Mouse (Mus musculus) myocyte (in vitro differentiated cells): ENCODE data around the gene Gm45799. TPM values are rescaled to one million over a fixed set of nuclear protein-coding genes. Genes with fewer than 3 reads are reported as not detected.
A peak's percentile ranks its signal among the peaks of the same experiment; 100 is the strongest.

Experiments
- H3K27me3 ChIP-seq: one replicate; pipeline ENCODE4 v1.6.1; 2011; ENCODE audit not compliant: control insufficient read depth, insufficient read depth, insufficient read length
- H3K36me3 ChIP-seq: one replicate; pipeline ENCODE4 v1.6.1; 2011; ENCODE audit not compliant: control insufficient read depth, insufficient read depth
- H3K4me2 ChIP-seq: one replicate; pipeline ENCODE4 v1.6.1; 2011; ENCODE audit warnings: low read depth, control low read depth
- H3K4me3 ChIP-seq: one replicate; pipeline ENCODE4 v1.5.1; 2011; ENCODE audit warnings: mild to moderate bottlenecking, control low read depth, moderate library complexity
- H3K79me2 ChIP-seq: one replicate; pipeline ENCODE4 v1.6.1; 2011; ENCODE audit not compliant: control insufficient read depth, insufficient read depth
- H3ac ChIP-seq: one replicate; pipeline ENCODE4 v1.6.1; 2011; ENCODE audit not compliant: control insufficient read depth, insufficient read length
- CEBPB ChIP-seq: IDR thresholded peaks from 2 replicates; pipeline ENCODE4 v1.6.1; 2011; ENCODE audit warnings: mild to moderate bottlenecking, moderate library complexity; ENCODE audit not compliant: poor library complexity, insufficient read depth, severe bottlenecking
- E2F4 ChIP-seq: IDR thresholded peaks from one replicate; pipeline ENCODE4 v1.6.1; 2011; ENCODE audit warnings: mild to moderate bottlenecking, control low read depth, moderate library complexity; ENCODE audit not compliant: insufficient read depth
- MAX ChIP-seq: IDR thresholded peaks from one replicate; pipeline ENCODE4 v1.6.1; 2011; ENCODE audit warnings: low read depth, mild to moderate bottlenecking, control low read depth
- MYOD1 ChIP-seq, 3 experiments: IDR thresholded peaks; one replicate each; pipeline ENCODE4 v1.6.1; 2011; ENCODE audit warnings: control low read depth in 2 of 3, low read depth in 2 of 3, mild to moderate bottlenecking in 2 of 3, moderate library complexity in 1 of 3; ENCODE audit not compliant: insufficient read length in 2 of 3, control insufficient read depth in 1 of 3
- MYOG ChIP-seq, 3 experiments: IDR thresholded peaks; one replicate each; pipeline ENCODE4 v1.6.1; 2011; ENCODE audit warnings: control low read depth in 2 of 3, low read depth in 2 of 3, mild to moderate bottlenecking in 2 of 3; ENCODE audit not compliant: insufficient read length in 2 of 3, control insufficient read depth in 1 of 3, insufficient read depth in 1 of 3
- POLR2A ChIP-seq: IDR thresholded peaks from one replicate; pipeline ENCODE4 v1.6.1; 2011; ENCODE audit warnings: low read depth, mild to moderate bottlenecking, control low read depth, moderate library complexity; ENCODE audit not compliant: insufficient read length
- POLR2AphosphoS2 ChIP-seq: IDR thresholded peaks from one replicate; pipeline ENCODE4 v1.6.1; 2011; ENCODE audit warnings: low read depth, control low read depth; ENCODE audit not compliant: insufficient read length
- REST ChIP-seq: IDR thresholded peaks from one replicate; pipeline ENCODE4 v1.6.1; 2011; ENCODE audit warnings: mild to moderate bottlenecking, control low read depth, moderate library complexity; ENCODE audit not compliant: insufficient read depth, insufficient read length
- SRF ChIP-seq: IDR thresholded peaks from one replicate; pipeline ENCODE4 v1.6.1; 2011; ENCODE audit warnings: low read depth; ENCODE audit not compliant: control insufficient read depth, insufficient read length
- TCF12 ChIP-seq: IDR thresholded peaks from one replicate; pipeline ENCODE4 v1.6.1; 2011; ENCODE audit warnings: mild to moderate bottlenecking, control low read depth; ENCODE audit not compliant: poor library complexity, insufficient read depth, severe bottlenecking
- TCF3 ChIP-seq: IDR thresholded peaks from one replicate; pipeline ENCODE4 v1.6.1; 2011; ENCODE audit warnings: low read depth, control low read depth; ENCODE audit not compliant: insufficient read length
- USF1 ChIP-seq: IDR thresholded peaks from one replicate; pipeline ENCODE4 v1.6.1; 2011; ENCODE audit warnings: low read depth, mild to moderate bottlenecking, control low read depth, moderate library complexity
- polyA plus RNA-seq: library from polyadenylated mRNA; unstranded; fragments of >200 nt; fragmentation: generic; extraction: Trizol; gene quantifications from one replicate; pipeline ENCODE4 v1.2.1, GENCODE M21; 2012; ENCODE audit warnings: missing spikeins

Gene Gm45799
- polyA plus RNA-seq, 1 experiment: 56.6 TPM

DNA sequence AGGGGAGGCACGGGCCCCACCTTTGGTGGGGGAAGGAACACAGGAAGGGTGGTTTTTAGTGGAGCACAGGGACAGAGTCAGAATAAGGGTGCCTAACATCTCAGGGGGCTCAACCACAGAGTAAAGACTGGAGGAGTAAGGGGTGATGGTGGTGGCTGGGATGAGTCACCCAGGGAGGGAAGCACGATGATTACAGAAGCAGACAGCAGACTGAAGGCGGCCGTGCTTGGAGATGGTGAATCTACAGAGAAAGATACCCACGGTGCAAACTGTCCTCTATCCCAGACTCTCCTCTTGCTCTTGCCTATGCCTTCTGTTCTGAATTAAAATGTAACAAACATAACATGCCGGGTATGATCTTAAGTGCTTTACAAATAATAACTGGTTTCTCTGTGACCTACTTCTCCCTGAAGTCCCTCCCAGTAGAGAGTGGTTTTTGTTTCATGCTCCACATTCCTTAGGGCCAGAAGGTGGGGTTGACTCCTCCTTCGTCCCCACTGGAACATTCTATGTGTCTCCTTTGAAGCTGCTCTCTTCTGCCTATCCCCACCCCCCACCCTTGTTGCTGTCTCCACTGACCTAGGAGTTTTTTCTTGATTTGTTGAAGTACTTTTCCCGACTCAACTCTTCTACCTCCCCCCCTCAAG, 18.6 kb upstream of the Gm45799 start:
- Histone ChIP-seq H3K79me2 (peaks cover 7% of the 10 kb centered on the region), H3ac (no peak overlapping the region), H3K4me3 (peak overlapping the region; percentile 1), H3K27me3 (no peaks in the 10 kb centered on the region), H3K4me2 (peak overlapping the region; percentile 81), H3K36me3 (peaks cover 35% of the 10 kb centered on the region)
- TF ChIP-seq CEBPB (no peak), POLR2A (no peak), MAX (no peak), TCF12 (no peak), POLR2AphosphoS2 (no peak), USF1 (no peak), TCF3 (no peak), SRF (no peak), E2F4 (no peak), MYOD1 (IDR thresholded peaks at IDR 0.05; ENCODE audit: control insufficient read depth in 1 of 3, insufficient read length in 2 of 3, low read depth in 2 of 3) (no peak), MYOG (IDR thresholded peaks at IDR 0.05; ENCODE audit: control insufficient read depth in 1 of 3, insufficient read depth in 1 of 3, insufficient read length in 2 of 3, low read depth in 2 of 3) (no peak), REST (no peak)

DNA sequence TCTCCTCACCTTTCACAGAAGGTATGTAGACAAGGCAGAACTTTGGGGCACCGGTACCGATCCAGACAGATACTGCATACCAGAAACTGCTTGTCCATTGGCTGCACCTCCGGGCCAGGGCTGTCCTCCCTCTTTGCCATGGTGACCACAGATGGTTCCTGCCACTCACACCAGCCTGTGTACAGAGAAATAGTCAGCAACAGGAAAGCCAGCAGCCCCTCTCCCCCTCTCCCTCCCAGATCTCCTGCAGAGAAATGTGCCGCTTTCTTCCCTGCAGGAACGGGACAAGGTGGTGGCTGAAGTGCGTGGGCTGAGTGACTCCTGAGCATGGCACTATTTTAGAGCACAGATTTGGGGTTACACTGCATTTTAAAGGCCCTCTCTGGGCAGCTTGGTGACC, 15.0 kb upstream of the Gm45799 start:
- Histone ChIP-seq H3K4me3 (no peak overlapping the region), H3K4me2 (no peak overlapping the region), H3K79me2 (peaks cover 40% of the 10 kb centered on the region), H3K36me3 (peaks cover 26% of the 10 kb centered on the region), H3K27me3 (no peaks in the 10 kb centered on the region), H3ac (no peak overlapping the region)
- TF ChIP-seq E2F4: no peak
- no peak for TF ChIP-seq POLR2A
- TF ChIP-seq CEBPB: no peak
- TF ChIP-seq REST: no peak
- no peak for TF ChIP-seq TCF3
- TF ChIP-seq MYOD1 (IDR thresholded peaks at IDR 0.05; ENCODE audit: control insufficient read depth in 1 of 3, insufficient read length in 2 of 3, low read depth in 2 of 3): no peak
- no peak for TF ChIP-seq POLR2AphosphoS2
- no peak for TF ChIP-seq MYOG (IDR thresholded peaks at IDR 0.05; ENCODE audit: control insufficient read depth in 1 of 3, insufficient read depth in 1 of 3, insufficient read length in 2 of 3, low read depth in 2 of 3)
- no peak for TF ChIP-seq MAX
- no peak for TF ChIP-seq TCF12
- no peak for TF ChIP-seq USF1
- no peak for TF ChIP-seq SRF

DNA sequence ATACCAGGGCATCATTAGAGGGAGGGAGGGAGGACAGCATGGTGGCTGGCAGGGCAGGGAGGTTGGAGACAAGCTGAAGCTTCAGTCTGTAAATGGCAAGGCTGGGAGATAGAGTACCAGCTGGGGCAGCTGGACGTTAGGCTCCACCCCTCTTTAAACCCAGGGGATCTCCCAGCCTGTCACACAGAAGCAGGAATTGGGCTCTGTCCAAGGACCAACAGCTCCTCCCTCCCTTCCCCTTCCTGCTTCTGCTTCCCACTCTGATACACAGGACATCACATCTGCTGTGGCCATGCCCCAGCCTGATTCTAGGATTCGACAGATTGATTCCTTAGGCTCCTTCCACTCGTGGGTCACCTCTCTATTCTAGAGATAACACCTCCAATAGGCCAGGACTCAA, 11.7 kb upstream of the Gm45799 start:
- TF ChIP-seq MYOD1 (IDR thresholded peaks at IDR 0.05; ENCODE audit: control insufficient read depth in 1 of 3, insufficient read length in 2 of 3, low read depth in 2 of 3) (no peak), POLR2AphosphoS2 (peak; percentile 10), TCF12 (no peak), E2F4 (no peak)
- peak overlapping the region; percentile 70 for H3K4me2 ChIP-seq
- H3K4me3 ChIP-seq: no peak overlapping the region
- H3K79me2 ChIP-seq: peaks cover 65% of the 10 kb centered on the region
- H3K36me3 ChIP-seq: peaks cover 18% of the 10 kb centered on the region
- no peak overlapping the region for H3ac ChIP-seq
- no peaks in the 10 kb centered on the region for H3K27me3 ChIP-seq

DNA sequence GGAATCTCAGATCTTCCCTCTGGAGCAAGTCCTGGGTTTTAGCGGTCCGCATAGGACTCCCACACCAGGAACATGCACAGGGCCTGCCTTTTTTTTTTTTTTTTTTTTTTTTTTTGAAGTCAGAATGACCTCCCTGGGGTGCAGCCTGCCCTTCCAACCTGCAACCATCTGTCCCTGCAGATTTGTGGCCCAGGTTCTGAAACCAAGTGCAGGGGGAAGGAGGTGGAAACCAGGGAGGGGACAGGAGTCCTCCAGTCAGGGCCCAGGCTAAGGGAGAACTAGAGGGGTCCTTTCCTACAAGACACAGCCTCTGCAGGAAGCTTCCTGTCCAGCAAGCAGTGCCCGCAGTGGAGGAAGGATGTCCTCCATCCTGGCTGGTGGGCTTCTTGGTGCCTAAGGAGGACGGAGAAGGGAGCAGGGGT, 7.8 kb upstream of the Gm45799 start:
- Histone ChIP-seq H3K79me2 (peaks cover 50% of the 10 kb centered on the region), H3K27me3 (no peaks in the 10 kb centered on the region), H3K4me3 (peak overlapping the region; percentile 76), H3ac (peak overlapping the region; percentile 71), H3K36me3 (peaks cover 4% of the 10 kb centered on the region), H3K4me2 (peak overlapping the region; percentile 88)
- no peak for TF ChIP-seq USF1
- no peak for TF ChIP-seq MYOD1 (IDR thresholded peaks at IDR 0.05; ENCODE audit: control insufficient read depth in 1 of 3, insufficient read length in 2 of 3, low read depth in 2 of 3)
- TF ChIP-seq MAX: no peak
- no peak for TF ChIP-seq SRF
- no peak for TF ChIP-seq E2F4
- TF ChIP-seq REST: no peak
- TF ChIP-seq POLR2A: no peak
- no peak for TF ChIP-seq TCF3
- TF ChIP-seq CEBPB: no peak
- TF ChIP-seq TCF12: no peak
- TF ChIP-seq MYOG (IDR thresholded peaks at IDR 0.05; ENCODE audit: control insufficient read depth in 1 of 3, insufficient read depth in 1 of 3, insufficient read length in 2 of 3, low read depth in 2 of 3): no peak
- no peak for TF ChIP-seq POLR2AphosphoS2

DNA sequence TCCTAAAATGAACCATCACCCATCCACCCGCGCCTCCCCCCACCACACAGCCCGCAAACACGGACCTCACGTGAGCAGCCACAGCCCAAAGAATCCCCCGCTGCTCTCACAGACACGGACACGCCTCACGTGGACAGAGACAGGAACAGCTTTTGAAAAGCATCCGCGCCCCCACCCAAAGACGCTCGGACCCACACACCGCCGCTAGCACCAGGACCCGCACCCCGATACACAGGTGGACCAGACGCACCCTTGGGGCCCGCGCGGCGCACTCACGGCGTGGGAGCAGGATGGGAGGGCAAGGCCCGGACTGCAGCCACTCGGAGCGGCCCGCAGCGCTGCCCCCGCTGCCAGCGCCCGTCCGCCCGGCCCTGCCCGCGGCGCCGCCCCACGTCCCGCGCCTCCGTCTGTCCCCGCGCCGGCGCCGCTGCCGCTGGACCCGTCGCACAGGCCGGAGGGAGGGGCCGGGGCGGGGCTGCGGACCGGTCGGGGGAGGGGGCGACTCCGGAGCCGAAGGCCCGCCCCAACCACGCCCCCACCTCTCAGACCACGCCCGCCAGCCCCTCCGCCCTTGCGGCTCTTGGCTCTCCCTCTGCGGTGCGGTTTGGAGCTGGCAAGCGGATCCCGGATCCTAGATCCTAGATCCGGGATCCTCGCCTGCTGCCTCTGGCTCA, 7.1 kb upstream of the Gm45799 start, which contains the start of gene Trim3:
Gene Trim3, minus strand, starts transcription at position 445 of the 674 bp plus-strand sequence.
- no peak for TF ChIP-seq USF1
- TF ChIP-seq MAX: no peak
- no peak for TF ChIP-seq REST
- TF ChIP-seq MYOG (IDR thresholded peaks at IDR 0.05; ENCODE audit: control insufficient read depth in 1 of 3, insufficient read depth in 1 of 3, insufficient read length in 2 of 3, low read depth in 2 of 3): peak in 1 of 3 experiments; percentile 3
- peak; percentile 89 for TF ChIP-seq POLR2A
- TF ChIP-seq SRF: no peak
- TF ChIP-seq POLR2AphosphoS2: peak; percentile 90
- peak in 1 of 3 experiments; percentile 25 for TF ChIP-seq MYOD1 (IDR thresholded peaks at IDR 0.05; ENCODE audit: control insufficient read depth in 1 of 3, insufficient read length in 2 of 3, low read depth in 2 of 3)
- Histone ChIP-seq H3K4me2 (peak within 1 kb of the TSS; percentile 88), H3K4me3 (peak within 1 kb of the TSS; percentile 76), H3ac (peak within 1 kb of the TSS; percentile 71), H3K79me2 (peaks cover 43% of the 10 kb centered on the region), H3K27me3 (no peaks in the 10 kb centered on the region), H3K36me3 (peaks cover 4% of the 10 kb centered on the region)
